Mouse (Mus musculus) liver, embryonic 14.5 days (tissue): ENCODE measurements at regions not wholly inside any gene's neighbourhood (a gene's known extent, or its start where the extent isn't known, plus 50 kb on each side); places are given as distances from the start of the nearest gene placed in this dataset.

Experiments used
- CTCF ChIP-seq: IDR thresholded peaks from 2 replicates; pipeline ENCODE4 v1.5.1; 2016; ENCODE audit warnings: antibody characterized with exemption, low read depth, control low read depth
- EP300 ChIP-seq: IDR thresholded peaks from 2 replicates; pipeline ENCODE4 v1.6.1; 2016; ENCODE audit warnings: antibody characterized with exemption, low read depth

DNA sequence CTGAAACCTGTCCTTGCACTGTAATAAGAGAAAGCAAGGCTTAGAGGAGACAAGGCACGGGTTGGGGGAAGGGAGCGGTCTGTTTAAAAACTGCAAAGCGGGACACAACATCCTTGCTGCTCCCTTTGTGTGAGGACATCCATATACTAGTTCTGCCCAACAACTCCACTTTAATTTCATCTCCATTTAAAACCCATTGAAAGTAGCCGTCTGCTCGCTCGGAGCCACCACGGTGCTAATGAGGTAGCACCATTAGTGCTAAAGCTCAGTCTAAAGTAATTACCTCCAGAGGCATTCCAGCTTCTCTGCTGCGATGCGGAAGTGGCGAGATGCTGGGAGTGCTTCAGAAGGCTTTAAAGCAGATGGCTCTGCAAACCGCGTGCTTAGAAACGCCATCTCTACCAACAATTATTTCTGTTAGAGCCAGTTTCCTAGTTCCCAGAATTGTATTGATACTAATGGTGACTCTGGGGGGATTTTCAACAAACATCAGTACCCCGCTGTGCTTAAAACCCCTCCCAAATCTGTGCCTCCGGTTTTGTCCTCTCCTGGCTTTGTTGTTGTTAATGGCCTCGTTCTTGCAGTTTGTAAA is 154.7 kb upstream of the Tmtc1 start:
- TF ChIP-seq CTCF (no peak), EP300 (no peak)
